Mouse (Mus musculus) erythroblast, embryonic 14.5 days (primary cell): ENCODE results near the gene Phrf1.

Experiments used
- GATA1 ChIP-seq: IDR thresholded peaks from 2 replicates; pipeline ENCODE4 v1.6.1; 2012; ENCODE audit warnings: low read length, inconsistent platforms, mixed read lengths
- TAL1 ChIP-seq: IDR thresholded peaks from 3 replicates; pipeline ENCODE4 v1.6.1; 2012; ENCODE audit warnings: low read length, inconsistent platforms, mixed read lengths

- no peak for TF ChIP-seq GATA1
- no peak for TF ChIP-seq TAL1
Measured at GRCm38 (mm10) chr7:141194409-141194808, 34.2 kb upstream of the Phrf1 start.
